Mouse (Mus musculus): ENCODE measurements around the gene Zfp646.

DNA sequence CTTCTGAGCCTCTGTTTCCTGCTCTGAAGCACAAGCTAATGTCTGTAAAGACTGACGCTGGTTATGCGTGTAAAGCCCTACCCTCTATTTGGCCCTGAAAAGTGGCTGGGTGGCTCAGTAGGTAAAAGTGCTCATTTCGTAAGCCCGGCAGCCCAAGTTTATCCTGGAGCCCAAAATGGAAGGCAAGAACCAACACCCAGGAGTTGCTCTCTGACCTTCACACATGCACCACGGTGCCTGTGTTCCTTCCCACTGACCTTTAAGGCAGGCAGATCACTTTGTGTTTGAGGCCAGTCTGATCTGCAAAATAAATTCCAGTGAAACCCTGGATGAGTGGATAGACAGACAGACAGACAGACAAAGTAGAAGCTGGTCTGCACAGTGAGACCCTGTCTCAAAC, 47.7 kb downstream of the Zfp646 start:
- TF ChIP-seq E2F4 (IDR thresholded peaks at IDR 0.05; ENCODE audit: insufficient replicate concordance, low read depth, low read length) (no peak), HCFC1 (IDR thresholded peaks at IDR 0.05; ENCODE audit: low read depth, low read length) (no peak), SIN3A (IDR thresholded peaks at IDR 0.05; ENCODE audit: low read length) (no peak), ZNF384 (IDR thresholded peaks at IDR 0.05; ENCODE audit: low read depth, low read length) (no peak)

All from CH12.LX (cell line).